Mouse (Mus musculus) cerebellum, postnatal 10 days (tissue): ENCODE measurements around the gene Slc34a1.
A peak's percentile ranks its signal among the peaks of the same experiment; 100 is the strongest.

ENCODE experiments used
- DNase-seq, 2 experiments: peaks; one replicate each; pipeline ENCODE4 v3.0.0; 2021; ENCODE audit warnings: mixed read lengths in 2 of 2

Slc34a1 gene

DNA sequence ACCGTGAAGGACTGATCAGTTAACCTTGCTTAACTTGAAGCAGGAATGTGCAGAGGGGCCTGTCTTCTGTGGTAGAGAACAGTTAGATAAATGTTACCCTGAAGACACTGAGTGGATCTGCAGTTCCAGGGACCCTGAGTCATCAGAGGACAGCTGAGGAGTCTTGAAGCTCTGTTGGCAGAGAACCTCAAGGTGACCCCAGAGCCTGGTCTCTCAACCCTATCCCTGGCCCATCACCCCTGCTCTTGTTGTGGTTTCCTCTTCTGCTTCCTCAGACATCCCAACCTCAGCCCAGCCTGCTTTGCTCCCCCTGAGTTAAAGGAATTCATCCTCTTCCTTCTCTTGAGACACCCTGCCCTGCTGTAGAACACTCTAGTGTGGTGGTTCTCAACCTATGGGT lies at the start of gene Slc34a1:
TSS of gene Slc34a1 (plus strand) at position 100 of the 400 bp plus-strand sequence.
- no peak for DNase-seq

DNA sequence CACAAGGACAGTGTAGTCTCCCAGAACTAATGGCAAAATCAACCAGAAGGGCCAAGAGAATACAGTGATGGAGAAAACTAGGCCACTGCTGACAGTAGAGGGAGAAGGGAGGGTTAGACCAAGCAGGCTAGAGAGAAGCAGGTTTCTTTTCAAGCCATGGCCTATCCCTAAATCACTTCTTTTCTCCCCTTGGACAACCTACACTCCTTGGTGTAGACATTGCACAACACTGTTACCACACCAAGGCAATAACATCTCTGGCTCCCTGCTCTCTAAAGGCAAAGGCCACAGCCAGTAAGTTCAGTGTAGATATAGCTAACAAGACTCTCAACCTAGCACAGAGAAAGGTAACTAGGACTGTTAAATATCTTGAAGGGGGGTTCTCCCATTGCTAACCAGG lies 36.8 kb upstream of the Slc34a1 start:
- DNase-seq, result no peak

- no peak for DNase-seq
Observed at GRCm38 (mm10) chr13:55361974-55362452, 36.0 kb upstream of the Slc34a1 start.

GRCm38 (mm10) chr13:55362453-55363060 lies 35.4 kb upstream of the Slc34a1 start, which contains the start of gene Lman2:
TSS of gene Lman2 (minus strand) at chr13:55362783.
- peak; percentile 96 to 98 for DNase-seq

DNA sequence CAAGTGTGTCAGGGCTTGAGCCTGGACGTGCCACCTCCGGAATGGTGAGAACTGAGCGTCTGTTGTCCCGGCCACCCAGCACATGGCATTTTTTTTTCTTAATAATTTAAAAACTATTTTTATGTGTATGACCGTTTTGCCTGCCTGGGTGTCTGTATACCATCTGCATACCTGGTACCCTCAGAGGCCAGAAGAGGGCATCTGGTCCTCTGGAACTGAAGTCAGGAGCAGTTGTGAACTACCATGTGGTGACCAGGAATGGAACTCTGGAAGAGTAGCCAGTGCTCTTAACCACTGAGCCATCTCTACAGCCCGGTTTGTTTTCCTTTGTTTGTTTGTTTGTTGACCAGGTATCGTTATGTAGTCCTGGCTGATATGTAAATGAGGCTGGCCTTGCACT lies 29.6 kb upstream of the Slc34a1 start:
- no peak for DNase-seq

GRCm38 (mm10) chr13:55369531-55370114 lies 28.4 kb upstream of the Slc34a1 start, which contains the start of gene Rgs14:
TSS of gene Rgs14 (plus strand) at chr13:55369732.
- no peak for DNase-seq

DNA sequence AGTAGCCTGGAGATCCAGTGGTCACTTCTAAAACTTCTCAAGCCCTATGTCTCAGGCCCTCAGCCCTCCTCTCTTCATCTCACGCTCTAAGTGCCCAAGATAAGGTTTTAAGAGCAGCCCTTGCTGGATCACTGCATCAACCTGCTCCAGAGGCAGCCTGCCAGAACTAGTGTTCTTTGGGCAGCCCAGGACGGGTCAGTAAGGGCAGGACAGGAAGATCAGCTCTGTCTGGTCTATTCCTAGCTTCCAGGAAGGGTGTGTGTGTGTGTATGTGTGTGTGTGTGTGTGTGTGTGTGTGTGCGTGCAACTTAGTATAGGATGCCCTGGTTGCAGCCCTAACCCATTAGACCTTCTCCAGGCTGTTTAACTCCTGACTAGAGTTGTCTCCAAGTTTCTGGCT lies 27.8 kb upstream of the Slc34a1 start:
- DNase-seq, result no peak

DNA sequence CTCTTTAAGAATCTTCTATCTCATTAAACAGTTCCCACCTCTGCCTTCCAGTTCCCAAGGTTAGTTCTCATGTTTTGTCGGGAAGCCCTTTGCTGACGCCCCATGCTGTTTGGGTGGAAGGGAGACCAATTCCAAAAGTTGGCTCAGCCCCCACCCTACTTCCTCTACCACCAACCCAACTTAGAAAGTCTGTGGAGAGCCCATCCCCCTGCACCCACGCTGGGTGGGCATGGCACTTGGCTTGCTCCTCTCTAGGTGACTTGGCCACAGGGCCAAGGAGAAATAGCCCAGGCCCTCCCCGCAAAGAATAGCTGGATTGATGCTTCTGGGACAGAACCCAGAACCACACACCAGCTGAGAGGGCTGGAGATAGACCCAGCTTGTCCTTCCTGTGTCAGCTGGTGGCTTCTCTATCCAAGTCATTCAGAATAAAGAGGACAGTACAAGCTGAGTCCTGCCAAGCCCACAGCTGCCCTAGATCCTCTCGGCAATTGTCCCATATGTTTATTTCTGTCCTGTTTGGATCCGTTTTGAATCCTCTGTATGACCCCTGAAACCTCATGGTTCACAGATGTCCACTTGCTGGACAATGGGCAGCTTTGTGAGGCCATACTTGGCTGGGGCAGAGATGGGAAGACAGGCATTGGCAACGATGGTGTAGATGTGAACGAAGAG lies 26.8 kb upstream of the Slc34a1 start:
- peak; percentile 55 to 56 for DNase-seq

- DNase-seq, result peak in 1 of 2 experiments; percentile 54
Observed at GRCm38 (mm10) chr13:55371740-55372139, 26.2 kb upstream of the Slc34a1 start.

- DNase-seq, result no peak
Observed at GRCm38 (mm10) chr13:55374206-55374924, 23.6 kb upstream of the Slc34a1 start.

GRCm38 (mm10) chr13:55375877-55376276 lies 22.1 kb upstream of the Slc34a1 start:
- peak; percentile 58 to 65 for DNase-seq

DNA sequence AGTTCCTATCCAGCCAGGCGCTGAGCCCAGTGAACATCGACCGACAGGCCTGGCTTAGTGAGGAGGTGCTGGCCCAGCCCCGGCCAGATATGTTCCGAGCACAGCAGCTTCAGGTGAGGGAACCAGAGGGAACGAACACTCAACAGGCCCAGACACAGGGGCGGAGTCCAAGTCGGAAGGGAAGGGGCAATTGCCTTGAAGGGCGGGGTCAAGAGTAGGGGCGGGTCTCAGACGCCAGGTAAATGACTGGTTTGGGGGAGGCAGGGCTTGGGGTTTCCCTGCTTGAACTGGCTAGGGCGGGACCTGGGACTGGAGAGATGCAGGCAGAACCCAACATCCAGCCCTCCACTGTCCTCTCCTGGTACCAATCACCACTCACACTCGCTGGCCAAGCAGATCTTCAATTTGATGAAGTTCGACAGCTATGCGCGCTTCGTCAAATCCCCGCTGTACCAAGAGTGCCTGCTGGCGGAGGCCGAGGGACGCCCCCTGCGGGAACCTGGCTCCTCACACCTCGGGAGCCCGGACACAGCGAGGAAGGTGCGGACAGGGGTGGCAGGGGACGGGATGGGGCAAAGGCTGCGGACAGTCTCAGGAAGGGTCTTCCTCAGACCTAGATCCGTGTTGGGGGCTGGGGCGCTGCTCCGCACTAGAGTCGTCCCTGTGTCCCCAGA lies 18.9 kb upstream of the Slc34a1 start:
- no peak for DNase-seq

- DNase-seq, result peak in 1 of 2 experiments; percentile 33
Observed at GRCm38 (mm10) chr13:55381790-55382189, 16.2 kb upstream of the Slc34a1 start.

DNA sequence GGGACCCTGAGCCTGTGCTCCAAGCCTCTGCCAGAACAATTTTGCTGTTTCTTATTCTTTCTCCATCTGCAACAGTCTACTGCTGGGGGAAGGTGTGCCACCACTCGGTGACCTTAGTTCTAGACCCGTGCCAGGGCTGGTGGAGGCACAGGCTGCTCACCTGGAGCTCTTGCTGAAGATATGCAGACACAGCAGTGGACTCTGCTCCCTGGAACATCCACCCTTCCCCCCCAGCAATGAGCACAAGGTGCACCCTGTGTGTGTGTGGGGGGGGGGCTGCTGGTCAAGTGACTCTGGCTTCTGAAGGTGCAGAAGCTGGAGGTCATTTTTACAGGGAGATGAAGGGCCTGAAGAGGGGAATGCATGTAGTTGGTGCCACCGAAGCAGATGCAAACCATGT lies 7.3 kb upstream of the Slc34a1 start:
- no peak for DNase-seq

GRCm38 (mm10) chr13:55391626-55392029 lies 6.4 kb upstream of the Slc34a1 start:
- no peak for DNase-seq

GRCm38 (mm10) chr13:55392933-55393332 lies 5.1 kb upstream of the Slc34a1 start:
- no peak for DNase-seq

- no peak for DNase-seq
Observed at GRCm38 (mm10) chr13:55399300-55400038, 1.5 kb downstream of the Slc34a1 start.

GRCm38 (mm10) chr13:55400039-55400346 lies 2.0 kb downstream of the Slc34a1 start:
- DNase-seq, result no peak

GRCm38 (mm10) chr13:55403266-55403665 lies 5.3 kb downstream of the Slc34a1 start:
- no peak for DNase-seq

DNA sequence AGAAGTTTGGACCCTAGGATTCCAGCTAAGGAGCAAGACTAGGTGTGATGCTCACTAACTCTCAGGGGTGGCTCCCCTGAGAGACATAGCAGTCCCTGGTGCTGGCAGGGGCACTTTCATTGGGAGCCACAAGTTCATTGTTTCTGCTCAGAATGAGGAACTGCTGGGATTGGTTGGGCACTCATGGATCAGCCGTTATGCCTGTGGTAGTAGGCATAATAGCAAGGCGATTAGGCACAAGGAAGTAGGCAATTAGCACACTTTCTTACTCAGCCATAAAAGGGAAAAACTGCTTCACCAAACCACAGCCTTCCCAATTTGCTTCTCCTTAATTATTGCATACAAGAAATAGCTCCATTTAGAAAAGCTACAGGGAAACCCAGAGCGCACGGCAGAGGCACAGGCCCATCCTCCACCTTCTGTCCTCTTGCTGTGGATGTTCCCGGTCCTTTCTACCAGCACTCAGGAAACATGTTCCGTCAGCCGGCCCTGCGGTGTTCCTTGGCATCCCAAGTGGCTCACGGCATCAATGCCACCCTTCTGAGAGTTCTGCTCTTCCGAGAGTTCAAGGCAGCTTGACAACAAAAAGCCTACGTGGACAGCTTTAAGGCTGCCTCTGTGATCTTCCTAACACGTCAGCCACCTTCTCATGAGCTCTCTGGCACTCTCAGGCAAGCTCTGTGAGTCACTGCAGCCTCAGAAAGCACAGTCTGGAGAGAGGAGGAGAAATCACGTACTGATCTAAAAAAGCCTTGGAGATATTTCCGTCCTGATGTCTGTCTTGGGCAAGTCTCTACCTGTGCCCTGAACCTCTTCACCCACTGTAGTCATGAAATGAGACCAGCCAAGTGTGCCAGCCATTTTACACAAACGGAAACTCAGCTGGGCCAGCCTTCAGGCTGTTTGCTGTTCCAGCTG lies 6.2 kb downstream of the Slc34a1 start:
- no peak for DNase-seq
